Mouse (Mus musculus) CH12.LX (cell line): Measurements from ENCODE around the gene Srsf5.

ENCODE experiments used
- CTCF ChIP-seq, 2 experiments: IDR thresholded peaks in 1 of 2; conservative IDR thresholded peaks in 1 of 2; 2 replicates each; pipeline ENCODE4 v1.5.1; 2011 to 2012; ENCODE audit warnings: low read depth in 2 of 2, low read length in 2 of 2, improper control_type of control experiment in 1 of 2, inconsistent platforms in 1 of 2, mild to moderate bottlenecking in 1 of 2, moderate library complexity in 1 of 2
- EP300 ChIP-seq: IDR thresholded peaks from 2 replicates; pipeline ENCODE4 v1.6.1; 2011; ENCODE audit warnings: low read length, improper control_type of control experiment
- MAFK ChIP-seq: IDR thresholded peaks from 2 replicates; pipeline ENCODE4 v1.6.1; 2011; ENCODE audit warnings: low read length, improper control_type of control experiment; ENCODE audit not compliant: insufficient replicate concordance
- MAZ ChIP-seq: IDR thresholded peaks from 2 replicates; pipeline ENCODE4 v1.6.1; 2012; ENCODE audit warnings: low read depth, mild to moderate bottlenecking, inconsistent platforms, low read length, improper control_type of control experiment, moderate library complexity
- POLR2A ChIP-seq: IDR thresholded peaks from 2 replicates; pipeline ENCODE4 v1.6.1; 2011; ENCODE audit warnings: low read depth, mild to moderate bottlenecking, improper control_type of control experiment, low read length
- RAD21 ChIP-seq: IDR thresholded peaks from 2 replicates; pipeline ENCODE4 v1.6.1; 2011; ENCODE audit warnings: low read depth, mild to moderate bottlenecking, low read length, improper control_type of control experiment, moderate library complexity
- TCF12 ChIP-seq: IDR thresholded peaks from 2 replicates; pipeline ENCODE4 v1.6.1; 2014; ENCODE audit warnings: low read depth, mild to moderate bottlenecking, inconsistent platforms, low read length, improper control_type of control experiment
- USF1 ChIP-seq: IDR thresholded peaks from 2 replicates; pipeline ENCODE4 v1.6.1; 2014; ENCODE audit warnings: low read depth, mild to moderate bottlenecking, inconsistent platforms, low read length, improper control_type of control experiment

DNA sequence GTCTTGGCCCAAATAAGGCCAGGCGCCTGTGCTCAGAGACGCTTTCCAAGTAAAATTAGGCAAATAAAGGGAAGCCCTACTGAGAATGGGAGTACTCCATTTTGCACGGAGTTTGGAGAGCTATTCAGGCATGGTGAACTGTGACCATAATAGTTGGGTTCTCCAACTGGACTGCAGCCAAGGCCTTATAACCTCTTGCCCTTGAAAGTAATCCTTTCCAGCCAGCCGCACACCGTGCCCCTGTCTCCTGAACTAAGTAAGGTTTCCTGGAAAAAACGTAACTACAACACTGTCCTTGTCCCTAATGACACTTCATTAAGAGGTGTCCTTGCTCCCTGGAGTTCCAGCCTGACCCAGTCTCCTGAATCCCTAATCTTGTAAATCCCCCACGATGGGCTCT is 19.4 kb upstream of the Srsf5 start:
- TF ChIP-seq MAFK = no peak
- no peak for TF ChIP-seq EP300
- no peak for TF ChIP-seq POLR2A
- no peak for TF ChIP-seq MAZ
- TF ChIP-seq TCF12 = no peak
- no peak for TF ChIP-seq USF1
- TF ChIP-seq CTCF (conservative IDR thresholded peaks at IDR 0.05 in 1 of 2, IDR thresholded peaks at IDR 0.05 in 1 of 2; ENCODE audit: low read depth in 2 of 2, low read length in 2 of 2) = no peak
- no peak for TF ChIP-seq RAD21
